Mouse (Mus musculus) hindbrain, embryonic 14.5 days (tissue): ENCODE results near the gene Rps28. TPM values are rescaled to one million over a fixed set of nuclear protein-coding genes. Genes with fewer than 3 reads are reported as not detected.

Source experiments
- ATAC-seq: fragments of 200-750 bp; cut with Nextera tagmentation; 2 replicates; pipeline ENCODE4 v1.8.0; 2017; ENCODE audit warnings: moderate number of reproducible peaks, mild to moderate bottlenecking, moderate TSS enrichment, moderate library complexity; ENCODE audit not compliant: low FRiP score
- DNase-seq: peaks from one replicate; pipeline ENCODE4 v3.0.0-alpha.2; 2015; ENCODE audit warnings: low spot score
- H3K27ac ChIP-seq: fragments of 300-500 bp; sonication (generic); 2 replicates; pipeline ENCODE4 v1.5.1; 2014; ENCODE audit warnings: mild to moderate bottlenecking, moderate library complexity
- H3K27me3 ChIP-seq: fragments of 300-500 bp; sonication (generic); 2 replicates; pipeline ENCODE4 v1.6.1; 2014; ENCODE audit warnings: mild to moderate bottlenecking, low read length, mixed read lengths; ENCODE audit not compliant: control insufficient read depth, insufficient read depth
- H3K36me3 ChIP-seq: fragments of 300-500 bp; sonication (generic); replicated peaks from 2 replicates; pipeline ENCODE4 v1.6.1; 2014; ENCODE audit not compliant: control insufficient read depth, insufficient read depth
- H3K4me1 ChIP-seq: fragments of 300-500 bp; sonication (generic); replicated peaks from 2 replicates; pipeline ENCODE4 v1.6.1; 2014; ENCODE audit warnings: antibody characterized with exemption, low read length, mixed read lengths; ENCODE audit not compliant: control insufficient read depth, insufficient read depth
- H3K4me2 ChIP-seq: fragments of 300-500 bp; sonication (generic); replicated peaks from 2 replicates; pipeline ENCODE4 v1.6.1; 2014; ENCODE audit warnings: mild to moderate bottlenecking, moderate library complexity
- H3K4me3 ChIP-seq: fragments of 300-500 bp; sonication (generic); replicated peaks from 2 replicates; pipeline ENCODE4 v1.5.1; 2014; ENCODE audit warnings: mild to moderate bottlenecking, low read length
- H3K9ac ChIP-seq: fragments of 300-500 bp; sonication (generic); 2 replicates; pipeline ENCODE4 v1.6.1; 2014
- H3K9me3 ChIP-seq: fragments of 300-500 bp; sonication (generic); 2 replicates; pipeline ENCODE4 v1.6.1; 2016; ENCODE audit warnings: low read length; ENCODE audit not compliant: control insufficient read depth
- WGBS: fragments of 180-500 bp; shearing (Covaris S2); extraction: QIAGEN DNeasy Blood & Tissue Kit; methylation state at CpG from one replicate; pipeline ENCODE4 v1.1.7; 2014; 5-methylcytosine and 5-hydroxymethylcytosine counted together
- polyA plus RNA-seq: library from polyadenylated mRNA; unstranded; fragments of >200 nt; fragmentation: Nextera tagmentation; extraction: Ambion mirVana; gene quantifications from 2 replicates; pipeline ENCODE4 v1.2.1, GENCODE M21; 2014

Rps28 gene
- polyA plus RNA-seq, 1 experiment from 2014 or later: 749 TPM

- Histone ChIP-seq H3K9me3 (no peaks in the 10 kb centered on the region), H3K27me3 (no peaks in the 10 kb centered on the region), H3K36me3 (0 out of 2 replicates have a peak, but pooled peaks cover 4% of the 10 kb centered on the region), H3K4me1 (no peaks in the 10 kb centered on the region), H3K27ac (no peak overlapping the region), H3K4me2 (no peak overlapping the region), H3K9ac (no peak overlapping the region), H3K4me3 (no peak overlapping the region)
- DNase-seq: no peak
- 96% methylated on average over 4 of the region's 4 CpGs for WGBS
- no peak for ATAC-seq
These were observed 52.7 kb downstream of the Rps28 start for GRCm38 (mm10) chr17:33771617-33772016.

Other genes with a start within 250 kb of the Rps28 start
- 81.3 and 85.9 TPM in 2 replicates for gene Zfp414, start 195.5 kb downstream of the Rps28 start, polyA plus RNA-seq
- gene Pram1, start 186.5 kb downstream of the Rps28 start, polyA plus RNA-seq: 0.37 and 0.70 TPM in 2 replicates
- gene Hnrnpm, start 137.7 kb downstream of the Rps28 start, polyA plus RNA-seq: 161 and 173 TPM in 2 replicates
- gene March2, start 105.9 kb downstream of the Rps28 start, polyA plus RNA-seq: 69.0 and 72.1 TPM in 2 replicates
- gene Rab11b, start 64.0 kb downstream of the Rps28 start, polyA plus RNA-seq: 370 and 430 TPM in 2 replicates
- gene Angptl4, start 42.7 kb downstream of the Rps28 start, polyA plus RNA-seq: 19.1 and 25.1 TPM in 2 replicates
- gene Kank3, start 14.0 kb downstream of the Rps28 start, polyA plus RNA-seq: 44.7 and 47.7 TPM in 2 replicates
- 487 and 568 TPM in 2 replicates for gene Ndufa7, start within 50 bp of the Rps28 start, polyA plus RNA-seq
- 57.5 and 59.6 TPM in 2 replicates for gene Cd320, start 18.5 kb upstream of the Rps28 start, polyA plus RNA-seq
- gene Gm7029, start 49.3 kb upstream of the Rps28 start, polyA plus RNA-seq: not detected in 2 replicates
- 1.7 and 1.8 TPM in 2 replicates for gene Kifc1, start 66.1 kb upstream of the Rps28 start, polyA plus RNA-seq
- gene Platr17, start 80.6 kb upstream of the Rps28 start, polyA plus RNA-seq: 0.59 TPM in 1 of 2 replicates, not detected in the other
- gene Daxx, start 84.9 kb upstream of the Rps28 start, polyA plus RNA-seq: 39.2 and 43.2 TPM in 2 replicates
- 24.9 and 29.6 TPM in 2 replicates for gene Tapbp, start 91.3 kb upstream of the Rps28 start, polyA plus RNA-seq
- gene Zbtb22, start 91.3 kb upstream of the Rps28 start, polyA plus RNA-seq: 10.4 and 11.4 TPM in 2 replicates
- gene Rgl2, start 105.0 kb upstream of the Rps28 start, polyA plus RNA-seq: 47.7 and 49.2 TPM in 2 replicates
- gene Pfdn6, start 115.8 kb upstream of the Rps28 start, polyA plus RNA-seq: 157 and 161 TPM in 2 replicates
- gene Wdr46, start 116.1 kb upstream of the Rps28 start, polyA plus RNA-seq: 15.6 and 19.5 TPM in 2 replicates
- 7.8 and 9.2 TPM in 2 replicates for gene B3galt4, start 126.9 kb upstream of the Rps28 start, polyA plus RNA-seq
- 56.0 and 56.6 TPM in 2 replicates for gene Vps52, start 131.2 kb upstream of the Rps28 start, polyA plus RNA-seq
- gene Rps18, start 131.4 kb upstream of the Rps28 start, polyA plus RNA-seq: 804 and 966 TPM in 2 replicates
- gene H2-K1, start 175.8 kb upstream of the Rps28 start, polyA plus RNA-seq: 12.5 and 16.5 TPM in 2 replicates
- gene Ring1, start 200.1 kb upstream of the Rps28 start, polyA plus RNA-seq: 6.3 and 7.8 TPM in 2 replicates
- 64.3 and 67.3 TPM in 2 replicates for gene H2-Ke6, start 203.5 kb upstream of the Rps28 start, polyA plus RNA-seq
- 87.1 and 97.0 TPM in 2 replicates for gene Slc39a7, start 207.1 kb upstream of the Rps28 start, polyA plus RNA-seq
- 32.2 and 34.5 TPM in 2 replicates for gene Rxrb, start 207.2 kb upstream of the Rps28 start, polyA plus RNA-seq
- 2.7 and 3.4 TPM in 2 replicates for gene Col11a2, start 214.9 kb upstream of the Rps28 start, polyA plus RNA-seq